Mouse (Mus musculus) hindlimb bud, embryonic 11.5 days (tissue): ENCODE measurements at regions not wholly inside any gene's neighbourhood (a gene's known extent, or its start where the extent isn't known, plus 50 kb on each side); places are given as distances from the start of the nearest gene placed in this dataset.

Experiments used
- DNase-seq: peaks from one replicate; pipeline ENCODE4 v3.0.0-alpha.2; 2012; ENCODE audit warnings: low read depth, low spot score; ENCODE audit errors: extremely low spot score

DNA sequence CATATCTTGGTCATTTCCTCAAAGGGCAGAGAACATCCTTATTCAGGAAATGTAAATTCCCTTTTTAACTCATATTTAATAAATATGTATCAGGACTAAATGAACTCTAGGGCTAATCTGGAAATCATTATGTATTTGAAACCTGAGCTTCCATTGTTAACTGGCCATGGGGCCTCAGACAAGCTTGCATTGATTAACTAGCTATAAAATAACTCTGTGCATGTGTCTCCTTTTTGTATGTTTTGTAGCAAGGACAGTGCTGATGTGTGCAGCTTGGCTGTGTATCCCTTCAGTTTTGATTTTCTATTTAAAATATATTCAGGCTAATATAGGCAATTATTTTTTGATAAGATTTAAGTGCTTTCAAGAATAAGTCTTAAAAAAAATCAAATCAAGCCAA, 574.1 kb downstream of the Ncam2 start:
- peak; percentile 14 for DNase-seq

DNA sequence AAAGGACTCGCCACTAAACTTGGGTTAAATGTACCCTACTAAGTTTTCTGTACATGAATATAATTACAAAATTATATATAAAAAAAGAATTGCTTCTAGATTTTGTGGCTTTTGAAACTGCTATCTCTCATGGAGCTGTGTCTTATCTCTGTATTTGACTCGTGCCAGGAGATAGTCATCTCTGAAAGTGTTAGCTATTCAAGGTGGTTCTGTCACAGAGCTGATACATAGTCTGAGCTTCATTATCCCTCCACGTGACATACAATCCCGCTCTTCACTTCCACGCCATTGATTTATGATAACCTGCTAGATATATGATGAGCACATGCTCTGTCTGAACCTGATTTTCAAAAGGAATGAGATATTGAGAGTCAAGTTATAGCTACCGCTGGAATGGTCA, 593.5 kb downstream of the Ncam2 start:
- no peak for DNase-seq

DNA sequence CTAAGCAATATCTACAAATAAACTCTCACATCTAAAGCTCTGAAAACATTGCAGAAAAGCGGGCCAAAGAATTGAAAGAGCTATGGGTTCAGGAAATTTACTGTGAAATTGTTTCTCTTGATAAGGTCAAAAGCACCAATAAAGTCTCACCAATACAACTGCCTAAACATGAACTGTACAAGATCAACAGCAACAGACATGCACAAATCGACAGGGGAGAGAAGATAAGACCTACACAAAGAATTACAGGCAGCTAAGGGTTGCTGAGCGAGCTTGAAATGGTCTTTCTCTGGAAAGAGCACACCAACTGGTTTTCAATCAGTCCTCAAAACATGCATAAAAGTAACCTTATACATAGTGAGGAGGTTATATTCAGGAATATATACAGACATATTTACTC, 616.4 kb downstream of the Ncam2 start:
- DNase-seq = no peak

DNA sequence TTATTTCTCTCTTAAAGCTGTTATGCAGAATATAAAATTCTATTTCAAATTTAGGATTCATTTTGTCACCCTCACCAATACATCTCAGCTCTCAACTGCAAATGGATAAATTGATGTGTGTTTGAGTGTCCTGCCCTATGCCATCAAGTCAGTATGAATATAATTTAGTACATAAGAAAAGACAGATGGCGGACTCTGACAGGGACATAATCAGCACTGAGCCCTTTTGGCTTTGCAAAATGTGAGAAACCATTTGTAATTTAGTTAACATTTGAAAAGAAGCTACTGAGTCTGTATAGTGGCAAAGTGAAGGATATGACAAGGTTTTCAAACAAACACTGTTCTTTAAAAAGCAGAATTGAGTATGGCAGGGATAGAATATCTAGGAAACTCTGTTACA, 638.1 kb downstream of the Ncam2 start:
- DNase-seq = no peak

DNA sequence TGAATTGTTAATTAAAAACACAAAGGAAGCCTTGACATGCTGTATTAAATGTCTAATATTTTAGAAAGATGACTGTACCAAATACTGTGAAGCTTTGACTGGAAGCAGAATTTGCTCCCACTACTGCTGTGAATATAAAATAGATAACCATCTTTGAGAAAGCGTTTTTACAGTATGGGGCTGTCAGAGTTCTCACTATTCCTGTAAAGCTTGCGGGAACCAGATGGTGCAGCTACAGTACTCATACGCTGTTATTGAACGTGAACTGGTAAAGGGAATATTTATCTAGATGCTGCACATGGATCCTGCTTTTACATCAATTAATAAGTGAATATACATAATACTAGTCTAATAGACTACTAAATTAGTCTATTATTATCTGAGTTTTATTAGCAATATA, 679.2 kb downstream of the Ncam2 start:
- no peak for DNase-seq
